Mouse (Mus musculus) lung, adult 2 months (tissue): ENCODE measurements around the gene Zgrf1. TPM values are rescaled to one million over a fixed set of nuclear protein-coding genes. Genes with fewer than 3 reads are reported as not detected.
A peak's percentile ranks its signal among the peaks of the same experiment; 100 is the strongest.

Experiments
- DNase-seq: peaks from one replicate; pipeline ENCODE4 v3.0.0; 2022
- H3K4me1 ChIP-seq: fragments of 200-500 bp; 2 replicates; pipeline ENCODE4 v1.6.1; 2011; ENCODE audit warnings: low read length; ENCODE audit not compliant: control insufficient read depth, insufficient read depth
- H3K4me3 ChIP-seq: fragments of 200-500 bp; replicated peaks from 2 replicates; pipeline ENCODE3; 2011; ENCODE audit warnings: low read depth, mild to moderate bottlenecking, control low read depth, low read length; ENCODE audit errors: extremely low read depth
- CTCF ChIP-seq: fragments of 200-500 bp; IDR thresholded peaks from 2 replicates; pipeline ENCODE4 v1.5.1; 2011; ENCODE audit warnings: mild to moderate bottlenecking, low read length, control low read depth; ENCODE audit not compliant: insufficient read depth
- POLR2A ChIP-seq: fragments of 200-500 bp; IDR thresholded peaks from 2 replicates; pipeline ENCODE4 v1.6.1; 2011; ENCODE audit warnings: low read depth, mild to moderate bottlenecking, control low read depth, low read length, borderline replicate concordance; ENCODE audit errors: extremely low read depth
- WGBS: fragments of 180-500 bp; shearing (Covaris S2); methylation state at CpG from one replicate; pipeline ENCODE4 v1.1.7; 2018; 5-methylcytosine and 5-hydroxymethylcytosine counted together
- polyA plus RNA-seq: library from polyadenylated mRNA; depleted of rRNA; stranded (reverse); fragments of >200 nt; gene quantifications from 2 replicates; pipeline ENCODE4 v1.2.3, GENCODE M21; 2012

The Zgrf1 gene
- polyA plus RNA-seq, 1 experiment: 0.58 TPM

DNA sequence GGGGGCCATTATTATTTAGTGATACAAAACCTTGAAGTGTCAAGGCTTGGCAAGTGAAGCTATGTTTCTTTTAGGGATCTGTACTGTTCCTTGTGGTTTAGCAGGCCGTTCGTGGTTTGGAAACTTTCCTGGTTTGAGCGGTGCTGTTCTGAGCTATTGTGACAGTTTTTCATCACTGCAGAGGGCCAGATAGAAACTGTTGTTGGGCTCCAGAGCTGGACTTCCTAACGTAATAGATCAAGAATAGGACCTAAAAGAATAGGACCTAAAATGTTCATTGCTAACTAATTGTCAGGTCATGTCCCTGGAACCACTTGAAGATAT, 393 bp downstream of the Zgrf1 start:
- no peak for DNase-seq
- no peak for TF ChIP-seq POLR2A
- no peak for TF ChIP-seq CTCF
- Histone ChIP-seq H3K4me3 (peak overlapping the region; percentile 97), H3K4me1 (peaks cover 2% of the 10 kb centered on the region; the same call in 1 of the 2 replicates)
- 0% methylated on average over 4 of the region's 4 CpGs for WGBS

DNA sequence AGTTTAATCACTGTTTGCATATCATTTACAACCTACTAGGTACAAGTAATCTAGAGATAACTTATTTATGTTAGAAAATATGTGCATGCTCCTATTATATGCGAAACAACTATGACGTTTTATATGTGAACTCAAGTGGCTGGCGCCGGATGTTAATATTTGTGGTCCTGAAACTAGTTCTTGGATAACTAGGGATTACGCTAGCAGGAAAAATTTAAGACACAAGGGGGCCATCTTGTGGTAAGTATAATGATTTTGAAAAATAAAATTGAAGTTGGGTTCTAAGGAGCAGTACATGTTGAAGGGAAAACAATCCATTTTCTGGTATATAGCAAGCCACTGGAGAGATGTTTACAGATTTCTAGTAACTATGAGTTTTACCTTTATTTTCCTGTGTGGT, 1.4 kb downstream of the Zgrf1 start:
- no peak for TF ChIP-seq POLR2A
- TF ChIP-seq CTCF: no peak
- 30% methylated on average over 5 of the region's 5 CpGs for WGBS
- DNase-seq: no peak
- peaks cover 2% of the 10 kb centered on the region; the same call in 1 of the 2 replicates for H3K4me1 ChIP-seq
- H3K4me3 ChIP-seq: no peak overlapping the region

DNA sequence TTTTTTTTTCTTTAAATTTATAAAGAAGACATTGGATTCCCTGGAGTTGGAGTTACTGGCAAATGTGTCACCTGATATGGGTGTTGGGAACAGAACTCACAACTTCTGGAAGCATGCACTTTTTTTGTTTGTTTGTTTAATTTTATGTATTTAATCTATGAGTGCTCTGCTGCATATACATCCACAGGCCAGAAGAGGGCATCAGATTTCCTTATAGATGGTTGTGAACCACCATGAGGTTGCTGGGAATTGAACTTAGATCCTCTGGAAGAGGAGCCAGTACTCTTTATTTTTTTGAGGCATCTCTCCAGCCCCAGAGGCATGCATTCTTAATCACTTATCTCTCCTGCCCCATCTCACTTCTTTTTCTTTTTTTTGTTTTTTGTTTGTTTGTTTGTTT, 4.9 kb downstream of the Zgrf1 start:
- Histone ChIP-seq H3K4me3 (no peak overlapping the region), H3K4me1 (no peaks in the 10 kb centered on the region)
- DNase-seq: no peak
- TF ChIP-seq POLR2A: no peak

DNA sequence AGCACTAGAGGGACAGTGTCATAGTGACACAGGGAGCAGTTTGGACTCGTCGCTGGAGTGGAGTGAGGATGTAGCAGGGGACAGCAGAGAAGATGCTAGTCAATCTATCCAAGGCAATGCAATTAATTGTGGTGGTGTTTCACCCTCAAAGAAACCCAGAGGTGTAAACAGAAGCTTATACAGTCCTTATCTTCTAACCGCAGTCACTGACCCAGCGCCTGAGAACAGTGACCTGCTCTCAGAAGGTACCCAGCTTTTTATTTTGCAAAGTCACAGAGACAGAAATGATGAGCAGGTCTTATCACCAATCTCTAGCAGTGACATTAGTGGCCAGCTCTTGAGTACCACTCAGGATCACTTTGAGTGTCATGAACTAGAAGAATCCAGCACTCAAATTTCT, 9.7 kb downstream of the Zgrf1 start:
- WGBS: 89% methylated on average over 4 of the region's 4 CpGs
- no peak overlapping the region for H3K4me3 ChIP-seq
- no peaks in the 10 kb centered on the region for H3K4me1 ChIP-seq
- no peak for TF ChIP-seq CTCF
- no peak for TF ChIP-seq POLR2A
- DNase-seq: no peak

DNA sequence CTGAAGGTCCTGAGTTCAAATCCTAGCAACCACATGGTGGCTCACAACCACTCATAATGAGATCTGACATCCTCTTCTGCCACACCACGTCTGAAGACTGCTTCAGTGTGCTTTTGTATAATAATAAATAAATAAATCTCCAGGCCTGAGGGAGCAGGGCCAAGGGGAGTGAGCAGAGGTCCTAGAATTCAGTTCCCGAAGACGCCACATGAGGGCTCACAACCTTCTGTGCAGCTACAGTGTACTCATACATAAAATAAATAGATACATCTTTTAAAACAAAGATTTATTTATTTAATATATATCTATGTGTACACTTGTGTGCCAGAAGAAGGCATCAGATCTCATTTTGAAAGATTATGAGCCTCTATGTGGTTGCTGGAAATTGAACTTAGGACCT, 11.8 kb downstream of the Zgrf1 start:
- H3K4me3 ChIP-seq: no peak overlapping the region
- no peak for DNase-seq
- no peaks in the 10 kb centered on the region for H3K4me1 ChIP-seq
- WGBS: 72% methylated on average over 3 of the region's 3 CpGs
- TF ChIP-seq CTCF (no peak), POLR2A (no peak)

DNA sequence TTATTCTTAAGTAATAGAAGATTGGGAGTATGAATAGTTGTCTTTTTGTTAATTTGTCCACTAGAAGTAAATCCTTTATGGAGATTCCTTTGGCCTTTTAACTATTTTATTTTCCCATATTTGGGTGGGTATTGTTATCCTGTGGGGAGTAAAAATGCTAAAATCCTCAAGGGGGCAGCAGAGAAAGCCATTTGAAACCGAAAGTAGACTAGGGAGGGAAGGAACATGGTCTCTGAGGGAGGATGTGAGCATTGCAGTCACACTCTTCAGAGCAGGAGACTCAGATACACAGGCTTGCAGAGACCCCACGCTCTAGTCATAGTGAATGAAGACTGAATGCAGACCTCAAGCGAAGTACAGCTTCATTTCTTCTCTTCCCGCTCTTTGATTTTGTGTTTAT, 19.3 kb downstream of the Zgrf1 start:
- peak; percentile 9 for DNase-seq
- peak; percentile 14; the same call in 1 of the 2 replicates for TF ChIP-seq CTCF
- no peak for TF ChIP-seq POLR2A
- H3K4me1 ChIP-seq: no peaks in the 10 kb centered on the region; the same call in 1 of the 2 replicates
- H3K4me3 ChIP-seq: no peak overlapping the region
- 52% methylated on average over 4 of the region's 4 CpGs for WGBS

DNA sequence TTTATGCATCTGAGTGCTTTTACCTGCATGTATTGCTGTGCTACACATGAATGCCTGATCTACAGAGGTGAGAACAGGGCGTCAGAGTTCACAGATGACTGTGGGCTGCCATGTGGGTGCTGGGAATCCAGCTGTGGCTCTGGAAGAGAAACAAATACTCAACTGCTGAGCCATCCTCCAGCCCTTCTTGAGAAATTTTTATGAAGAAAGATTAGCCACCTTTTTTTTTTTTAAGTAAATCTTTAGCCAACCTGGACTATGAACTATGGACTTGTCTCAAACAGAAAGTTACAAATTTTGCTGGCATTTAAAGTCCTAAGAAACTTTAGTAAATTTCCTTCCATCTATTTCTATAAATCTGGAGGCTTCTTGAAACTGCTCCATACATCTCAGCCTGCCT, 43.8 kb downstream of the Zgrf1 start:
- H3K4me1 ChIP-seq: no peaks in the 10 kb centered on the region
- 91% methylated on average over 1 of the region's 1 CpGs for WGBS
- H3K4me3 ChIP-seq: no peak overlapping the region
- TF ChIP-seq POLR2A: no peak
- no peak for TF ChIP-seq CTCF
- no peak for DNase-seq

DNA sequence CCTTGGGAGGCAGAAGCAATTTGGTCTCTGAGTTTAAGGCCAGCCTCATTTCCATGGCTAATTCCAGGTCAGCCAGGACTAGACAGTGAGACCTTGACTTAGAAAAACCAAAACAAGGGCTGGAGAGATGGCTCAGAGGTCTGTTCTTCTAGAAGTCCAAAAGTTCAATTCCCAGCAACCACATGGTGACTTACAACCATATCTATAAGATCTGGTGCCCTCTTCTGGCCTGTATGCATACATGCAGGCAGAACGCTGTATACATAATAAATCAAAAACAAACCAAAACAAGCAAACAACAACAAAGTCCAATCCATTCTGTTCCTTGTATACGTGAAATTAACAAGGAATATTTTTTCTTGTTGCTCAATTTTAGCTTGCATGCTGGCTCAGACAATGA, 54.8 kb downstream of the Zgrf1 start:
- Histone ChIP-seq H3K4me1 (no peaks in the 10 kb centered on the region), H3K4me3 (no peak overlapping the region)
- no peak for DNase-seq
- TF ChIP-seq POLR2A: no peak
- no peak for TF ChIP-seq CTCF
- 80% methylated on average over 2 of the region's 2 CpGs for WGBS

DNA sequence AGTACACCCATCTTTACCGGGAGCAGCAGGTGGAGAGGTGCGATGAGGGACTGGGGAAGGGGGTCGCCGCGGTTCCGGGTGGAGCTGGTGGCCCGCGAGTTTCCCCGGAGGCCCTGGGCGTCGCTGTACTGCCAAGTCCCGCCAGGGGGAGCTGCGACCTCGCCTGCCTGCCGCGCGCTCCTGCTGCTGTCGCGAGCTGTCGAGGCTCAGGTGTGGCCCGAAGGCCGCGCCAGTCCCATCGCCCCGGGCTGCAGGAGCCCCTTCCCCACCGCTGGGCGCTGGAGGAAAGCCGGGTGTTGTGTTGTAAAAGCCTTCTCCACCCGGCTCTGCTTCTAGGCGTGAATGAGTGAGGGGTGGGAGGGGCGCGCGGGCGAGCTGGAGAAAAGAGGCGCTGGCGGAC, 72.0 kb downstream of the Zgrf1 start:
- peak; percentile 76 for DNase-seq
- TF ChIP-seq POLR2A (no peak), CTCF (peak; percentile 55)
- no peak overlapping the region for H3K4me3 ChIP-seq
- H3K4me1 ChIP-seq: peaks cover 2% of the 10 kb centered on the region; the same call in 1 of the 2 replicates
- WGBS: under 1% methylated on average over 36 of the region's 36 CpGs

DNA sequence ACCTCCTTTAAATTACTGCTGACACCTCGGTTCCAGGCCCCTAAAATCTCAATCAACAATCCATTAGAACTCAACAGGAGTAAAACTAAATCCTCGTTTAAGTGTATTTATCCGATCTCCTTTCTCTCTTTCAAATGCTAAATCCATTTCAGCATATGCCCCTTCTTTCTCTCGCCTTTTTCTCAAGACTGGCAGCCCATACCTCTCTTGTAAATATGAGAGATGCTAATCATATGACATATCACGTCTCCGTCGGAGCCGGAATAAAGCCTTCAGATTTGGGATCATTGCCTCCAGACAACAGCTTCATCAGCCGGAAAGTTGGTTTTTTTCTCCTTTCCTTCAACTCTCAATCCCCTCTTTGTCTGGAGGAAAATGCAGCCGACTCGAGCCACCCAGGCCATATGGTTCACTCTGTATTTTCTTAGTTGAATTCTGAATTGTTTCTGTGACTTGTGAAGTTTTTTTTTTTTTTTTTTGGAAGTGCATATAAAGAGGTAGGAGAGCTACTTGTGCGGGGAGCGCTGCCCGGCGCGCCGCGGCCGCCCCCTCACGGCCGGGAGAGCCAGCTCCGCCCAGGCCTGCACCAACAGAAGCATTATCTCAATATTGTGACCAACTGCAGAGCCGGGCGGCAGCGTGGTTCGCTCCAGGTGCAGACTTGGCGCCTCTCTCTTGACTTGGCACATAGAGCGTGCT, 72.6 kb downstream of the Zgrf1 start:
- WGBS: 4% methylated on average over 28 of the region's 28 CpGs
- no peak for DNase-seq
- no peak for TF ChIP-seq POLR2A
- no peak for TF ChIP-seq CTCF
- Histone ChIP-seq H3K4me1 (peaks cover 2% of the 10 kb centered on the region; the same call in 1 of the 2 replicates), H3K4me3 (no peak overlapping the region)

DNA sequence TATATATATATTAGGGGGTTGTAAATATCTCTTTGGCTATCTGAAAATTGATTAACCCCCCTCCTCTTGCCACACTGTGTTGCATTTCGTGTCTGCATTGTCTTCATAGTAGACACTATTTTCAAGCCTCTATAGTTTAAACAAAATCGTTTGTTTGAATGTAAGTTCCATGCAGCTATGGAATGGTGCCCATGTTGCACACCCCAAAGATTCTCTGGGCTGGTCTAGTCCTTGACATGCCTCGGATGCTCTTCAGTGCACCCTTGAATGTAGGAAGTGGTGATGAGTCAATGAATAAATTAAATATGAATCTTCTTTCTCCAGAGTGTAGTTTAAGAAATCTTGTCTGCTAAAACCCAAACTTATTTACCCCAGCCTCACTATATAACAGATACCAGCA, 73.2 kb downstream of the Zgrf1 start:
- TF ChIP-seq POLR2A (no peak), CTCF (no peak)
- WGBS: 13% methylated on average over 3 of the region's 3 CpGs
- DNase-seq: no peak
- H3K4me3 ChIP-seq: no peak overlapping the region
- H3K4me1 ChIP-seq: peaks cover 2% of the 10 kb centered on the region; the same call in 1 of the 2 replicates
